Mouse (Mus musculus) midbrain, postnatal 0 days (tissue): ENCODE measurements around the gene Ttc7b. TPM values are rescaled to one million over a fixed set of nuclear protein-coding genes. Genes with fewer than 3 reads are reported as not detected.
A peak's percentile ranks its signal among the peaks of the same experiment; 100 is the strongest.

ENCODE experiments used
- ATAC-seq: fragments of 200-750 bp; cut with Nextera tagmentation; 2 replicates; pipeline ENCODE4 v1.8.0; 2017; ENCODE audit warnings: moderate number of reproducible peaks, mild to moderate bottlenecking, moderate TSS enrichment, moderate library complexity; ENCODE audit not compliant: low FRiP score
- DNase-seq: peaks from one replicate; pipeline ENCODE4 v3.0.0-alpha.2; 2015; ENCODE audit warnings: low spot score
- H3K27ac ChIP-seq: fragments of 300-500 bp; sonication (generic); 2 replicates; pipeline ENCODE4 v1.5.1; 2014; ENCODE audit warnings: low read depth, mild to moderate bottlenecking, low read length, mixed read lengths
- H3K27me3 ChIP-seq: fragments of 300-500 bp; sonication (generic); 2 replicates; pipeline ENCODE4 v1.6.1; 2014; ENCODE audit warnings: low read length, control low read depth, mixed read lengths; ENCODE audit not compliant: insufficient read depth
- H3K36me3 ChIP-seq: fragments of 300-500 bp; sonication (generic); 2 replicates; pipeline ENCODE4 v1.6.1; 2014; ENCODE audit warnings: low read length, control low read depth, mixed read lengths; ENCODE audit not compliant: insufficient read depth
- H3K4me1 ChIP-seq: fragments of 300-500 bp; sonication (generic); 2 replicates; pipeline ENCODE4 v1.6.1; 2014; ENCODE audit warnings: mild to moderate bottlenecking, control low read depth, antibody characterized with exemption, low read length, mixed read lengths; ENCODE audit not compliant: insufficient read depth
- H3K4me2 ChIP-seq: fragments of 300-500 bp; sonication (generic); 2 replicates; pipeline ENCODE4 v1.6.1; 2014; ENCODE audit warnings: low read depth, mild to moderate bottlenecking, low read length, mixed read lengths; ENCODE audit not compliant: poor library complexity, severe bottlenecking
- H3K4me3 ChIP-seq: fragments of 300-500 bp; sonication (generic); 2 replicates; pipeline ENCODE4 v1.5.1; 2014; ENCODE audit warnings: low read depth, mild to moderate bottlenecking, low read length, moderate library complexity
- H3K9ac ChIP-seq: fragments of 300-500 bp; sonication (generic); replicated peaks from 2 replicates; pipeline ENCODE4 v1.6.1; 2014; ENCODE audit warnings: mild to moderate bottlenecking, low read length, moderate library complexity, mixed read lengths; ENCODE audit not compliant: poor library complexity, severe bottlenecking
- H3K9me3 ChIP-seq: fragments of 300-500 bp; sonication (generic); 2 replicates; pipeline ENCODE4 v1.6.1; 2016; ENCODE audit warnings: low read length, control low read depth
- CTCF ChIP-seq: IDR thresholded peaks from 2 replicates; pipeline ENCODE4 v1.5.1; 2016; ENCODE audit warnings: antibody characterized with exemption, mild to moderate bottlenecking
- WGBS: fragments of 180-500 bp; shearing (Covaris S2); extraction: QIAGEN DNeasy Blood & Tissue Kit; methylation state at CpG from one replicate; pipeline ENCODE4 v1.1.7; 2014; 5-methylcytosine and 5-hydroxymethylcytosine counted together
- polyA plus RNA-seq: library from polyadenylated mRNA; unstranded; fragments of >200 nt; fragmentation: Nextera tagmentation; extraction: Ambion mirVana; gene quantifications from 2 replicates; pipeline ENCODE4 v1.2.1, GENCODE M21; 2015
- total RNA-seq: library from RNA; depleted of rRNA; stranded (reverse); fragments of >200 nt; gene quantifications from 2 replicates; pipeline ENCODE4 v1.2.3, GENCODE M21; 2014

The Ttc7b gene
- total and polyA plus RNA-seq, 2 experiments from 2014 or later: 8.7 to 38.9 TPM

- peaks cover 4% of the 10 kb centered on the region; the same call in 1 of the 2 replicates for H3K4me1 ChIP-seq
- no peaks in the 10 kb centered on the region for H3K27me3 ChIP-seq
- whole genome bisulfite sequencing: 88% methylated on average over 11 of the region's 11 CpGs
- H3K4me3 ChIP-seq: no peak overlapping the region
- no peak for DNase-seq
- H3K27ac ChIP-seq: no peak overlapping the region
- H3K4me2 ChIP-seq: no peak overlapping the region
- no peak for ATAC-seq
- H3K36me3 ChIP-seq: no peaks in the 10 kb centered on the region
- H3K9ac ChIP-seq: no peak overlapping the region
- H3K9me3 ChIP-seq: no peaks in the 10 kb centered on the region
- TF ChIP-seq CTCF: no peak
These were observed 16.5 kb upstream of the Ttc7b start for GRCm38 (mm10) chr12:100537091-100537490.

- ATAC-seq (no peak), DNase-seq (no peak)
- no peaks in the 10 kb centered on the region for H3K27me3 ChIP-seq
- WGBS: 55% methylated on average over 12 of the region's 12 CpGs
- peaks cover 4% of the 10 kb centered on the region; the same call in 1 of the 2 replicates for H3K4me1 ChIP-seq
- H3K9me3 ChIP-seq: no peaks in the 10 kb centered on the region
- H3K4me2 ChIP-seq: no peak overlapping the region
- H3K36me3 ChIP-seq: no peaks in the 10 kb centered on the region
- H3K4me3 ChIP-seq: no peak overlapping the region
- no peak overlapping the region for H3K27ac ChIP-seq
- no peak for TF ChIP-seq CTCF
- no peak overlapping the region for H3K9ac ChIP-seq
These were observed 14.4 kb upstream of the Ttc7b start for GRCm38 (mm10) chr12:100535028-100535427.

GRCm38 (mm10) chr12:100534028-100534427, 13.4 kb upstream of the Ttc7b start:
- no peak overlapping the region for H3K4me3 ChIP-seq
- H3K27me3 ChIP-seq: no peaks in the 10 kb centered on the region
- H3K4me2 ChIP-seq: no peak overlapping the region
- no peak for ATAC-seq
- H3K27ac ChIP-seq: peak overlapping the region; percentile 43; the same call in 1 of the 2 replicates
- WGBS: 26% methylated on average over 3 of the region's 3 CpGs
- peaks cover 4% of the 10 kb centered on the region; the same call in 1 of the 2 replicates for H3K4me1 ChIP-seq
- no peak for TF ChIP-seq CTCF
- no peaks in the 10 kb centered on the region for H3K36me3 ChIP-seq
- H3K9me3 ChIP-seq: no peaks in the 10 kb centered on the region
- 0 out of 2 replicates have a peak overlapping the region, but pooled peaks have one; percentile 33 for H3K9ac ChIP-seq
- DNase-seq: no peak

GRCm38 (mm10) chr12:100533209-100533608, 12.6 kb upstream of the Ttc7b start:
- no peak for ATAC-seq
- DNase-seq: no peak
- Histone ChIP-seq H3K9ac (no peak overlapping the region), H3K27me3 (no peaks in the 10 kb centered on the region), H3K4me3 (no peak overlapping the region), H3K9me3 (no peaks in the 10 kb centered on the region), H3K4me1 (peaks cover 4% of the 10 kb centered on the region; the same call in 1 of the 2 replicates), H3K27ac (no peak overlapping the region), H3K36me3 (no peaks in the 10 kb centered on the region), H3K4me2 (no peak overlapping the region)
- TF ChIP-seq CTCF: no peak
- WGBS: 89% methylated on average over 4 of the region's 4 CpGs

GRCm38 (mm10) chr12:100531740-100532139, 11.1 kb upstream of the Ttc7b start:
- Histone ChIP-seq H3K4me2 (no peak overlapping the region), H3K27ac (no peak overlapping the region), H3K9ac (no peak overlapping the region), H3K27me3 (no peaks in the 10 kb centered on the region), H3K4me3 (no peak overlapping the region), H3K9me3 (no peaks in the 10 kb centered on the region), H3K36me3 (no peaks in the 10 kb centered on the region), H3K4me1 (peaks cover 7% of the 10 kb centered on the region; the same call in 1 of the 2 replicates)
- 86% methylated on average over 1 of the region's 1 CpGs for WGBS
- ATAC-seq (no peak), DNase-seq (no peak)
- TF ChIP-seq CTCF: no peak

GRCm38 (mm10) chr12:100530871-100531270, 10.2 kb upstream of the Ttc7b start:
- no peak overlapping the region for H3K9ac ChIP-seq
- H3K4me1 ChIP-seq: peaks cover 7% of the 10 kb centered on the region; the same call in 1 of the 2 replicates
- ATAC-seq (no peak), DNase-seq (no peak)
- no peaks in the 10 kb centered on the region for H3K36me3 ChIP-seq
- H3K4me3 ChIP-seq: no peak overlapping the region
- no peak overlapping the region for H3K27ac ChIP-seq
- no peaks in the 10 kb centered on the region for H3K9me3 ChIP-seq
- WGBS: 85% methylated on average over 5 of the region's 5 CpGs
- H3K27me3 ChIP-seq: no peaks in the 10 kb centered on the region
- TF ChIP-seq CTCF: no peak
- no peak overlapping the region for H3K4me2 ChIP-seq
